Mouse (Mus musculus): ENCODE results near the gene Trim27.
A peak's percentile ranks its signal among the peaks of the same experiment; 100 is the strongest.

DNA sequence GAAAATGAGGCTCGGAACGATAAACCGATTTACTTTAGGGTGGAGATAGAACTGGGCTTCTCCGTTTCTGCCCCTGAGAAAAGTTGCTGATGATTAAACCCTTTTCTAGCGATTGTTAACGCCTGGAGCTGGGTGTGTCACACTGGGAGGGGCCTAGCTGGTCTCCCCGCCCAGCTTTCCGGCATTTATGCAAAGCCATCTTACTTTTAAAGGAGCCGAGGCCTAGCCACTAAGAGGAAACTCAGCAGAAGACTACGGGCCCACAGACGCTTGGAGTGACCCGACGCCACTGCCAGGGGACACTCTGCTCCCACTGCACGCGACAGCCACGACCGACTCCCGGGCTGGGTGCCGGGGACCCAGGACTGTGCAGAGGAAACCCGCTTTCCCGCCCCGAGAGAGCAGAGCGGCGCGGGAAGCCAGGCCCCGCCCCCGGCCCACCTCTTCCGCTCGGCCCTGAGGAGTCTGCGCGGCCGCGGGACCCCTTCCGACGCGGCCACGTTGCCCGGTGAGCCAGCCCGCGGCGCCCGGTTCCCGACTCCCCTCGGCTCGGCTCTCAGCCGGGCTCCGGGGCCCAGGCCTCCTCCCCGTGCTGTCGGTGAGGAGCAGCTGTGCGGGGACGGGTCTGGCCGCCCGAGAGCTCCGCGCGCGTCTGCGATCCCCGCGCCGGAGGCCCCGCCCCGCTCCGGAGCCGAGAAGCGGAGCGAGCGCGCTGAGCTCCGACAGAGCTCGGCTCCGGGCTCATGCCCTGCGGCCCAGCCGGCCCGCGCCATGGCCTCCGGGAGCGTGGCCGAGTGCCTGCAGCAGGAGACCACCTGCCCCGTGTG, 692 bp downstream of the Trim27 start:
- TF ChIP-seq HCFC1 (IDR thresholded peaks at IDR 0.05; ENCODE audit: borderline replicate concordance, insufficient read depth, low read length) (peak; percentile 26; the same call in 1 of the 2 replicates), ZNF384 (IDR thresholded peaks at IDR 0.05; ENCODE audit: low read depth, low read length) (no peak), MAFK (IDR thresholded peaks at IDR 0.05; ENCODE audit: insufficient read depth, low read depth, low read length) (no peak), CHD2 (IDR thresholded peaks at IDR 0.05; ENCODE audit: low read depth, low read length) (no peak)

Data from ES-E14 (cell line).